Mouse (Mus musculus): Measurements from ENCODE around the gene Glipr2. TPM values are rescaled to one million over a fixed set of nuclear protein-coding genes. Genes with fewer than 3 reads are reported as not detected.
A peak's percentile ranks its signal among the peaks of the same experiment; 100 is the strongest.

The Glipr2 gene
- polyA plus RNA-seq, 1 experiment = 9.7 TPM

- no peak overlapping the region for H3K4me3 ChIP-seq (ENCODE audit: low read depth, low read length)
- TF ChIP-seq CTCF (IDR thresholded peaks at IDR 0.05; ENCODE audit: extremely low read depth, insufficient read length, insufficient replicate concordance, low read depth, low read length) (no peak), POLR2A (IDR thresholded peaks at IDR 0.05; ENCODE audit: low read depth, low read length) (no peak)
- no peak overlapping the region for H3K27ac ChIP-seq (ENCODE audit: insufficient read depth, low read depth, low read length)
- H3K27me3 ChIP-seq (ENCODE audit: control insufficient read depth, insufficient read depth, low read length) = no peaks in the 10 kb centered on the region
- 55% methylated on average over 4 of the region's 4 CpGs for WGBS
- peaks cover 14% of the 10 kb centered on the region for H3K4me1 ChIP-seq (ENCODE audit: control insufficient read depth, insufficient read depth, insufficient read length, low read length)
- H3K36me3 ChIP-seq (ENCODE audit: control insufficient read depth, insufficient read depth, low read length) = no peaks in the 10 kb centered on the region
Measured at GRCm38 (mm10) chr4:43936186-43936585, 21.0 kb upstream of the Glipr2 start.

GRCm38 (mm10) chr4:43936749-43937674 lies 20.2 kb upstream of the Glipr2 start:
- H3K4me3 ChIP-seq (ENCODE audit: low read depth, low read length) = no peak overlapping the region
- TF ChIP-seq POLR2A (IDR thresholded peaks at IDR 0.05; ENCODE audit: low read depth, low read length) (no peak), CTCF (IDR thresholded peaks at IDR 0.05; ENCODE audit: extremely low read depth, insufficient read length, insufficient replicate concordance, low read depth, low read length) (no peak)
- WGBS = 70% methylated on average over 14 of the region's 14 CpGs

GRCm38 (mm10) chr4:43941315-43941714 lies 15.9 kb upstream of the Glipr2 start:
- Histone ChIP-seq H3K4me3 (ENCODE audit: low read depth, low read length) (no peak overlapping the region), H3K27ac (ENCODE audit: insufficient read depth, low read depth, low read length) (no peak overlapping the region), H3K36me3 (ENCODE audit: control insufficient read depth, insufficient read depth, low read length) (no peaks in the 10 kb centered on the region), H3K27me3 (ENCODE audit: control insufficient read depth, insufficient read depth, low read length) (no peaks in the 10 kb centered on the region), H3K4me1 (ENCODE audit: control insufficient read depth, insufficient read depth, insufficient read length, low read length) (peaks cover 3% of the 10 kb centered on the region; the same call in 1 of the 2 replicates)
- TF ChIP-seq POLR2A (IDR thresholded peaks at IDR 0.05; ENCODE audit: low read depth, low read length) (no peak), CTCF (IDR thresholded peaks at IDR 0.05; ENCODE audit: extremely low read depth, insufficient read length, insufficient replicate concordance, low read depth, low read length) (no peak)
- WGBS = 90% methylated on average over 5 of the region's 5 CpGs

More at GRCm38 (mm10) chr4:43936749-43937674, 20.2 kb upstream of the Glipr2 start:
- no peaks in the 10 kb centered on the region for H3K36me3 ChIP-seq (ENCODE audit: control insufficient read depth, insufficient read depth, low read length)
- H3K27me3 ChIP-seq (ENCODE audit: control insufficient read depth, insufficient read depth, low read length) = no peaks in the 10 kb centered on the region
- H3K4me1 ChIP-seq (ENCODE audit: control insufficient read depth, insufficient read depth, insufficient read length, low read length) = peaks cover 14% of the 10 kb centered on the region
- no peak overlapping the region for H3K27ac ChIP-seq (ENCODE audit: insufficient read depth, low read depth, low read length)

GRCm38 (mm10) chr4:43942421-43942820 lies 14.8 kb upstream of the Glipr2 start:
- no peaks in the 10 kb centered on the region for H3K36me3 ChIP-seq (ENCODE audit: control insufficient read depth, insufficient read depth, low read length)
- no peak overlapping the region for H3K27ac ChIP-seq (ENCODE audit: insufficient read depth, low read depth, low read length)
- TF ChIP-seq CTCF (IDR thresholded peaks at IDR 0.05; ENCODE audit: extremely low read depth, insufficient read length, insufficient replicate concordance, low read depth, low read length) (no peak), POLR2A (IDR thresholded peaks at IDR 0.05; ENCODE audit: low read depth, low read length) (no peak)
- no peaks in the 10 kb centered on the region for H3K27me3 ChIP-seq (ENCODE audit: control insufficient read depth, insufficient read depth, low read length)
- no peak overlapping the region for H3K4me3 ChIP-seq (ENCODE audit: low read depth, low read length)
- 94% methylated on average over 8 of the region's 8 CpGs for WGBS
- H3K4me1 ChIP-seq (ENCODE audit: control insufficient read depth, insufficient read depth, insufficient read length, low read length) = no peaks in the 10 kb centered on the region

- TF ChIP-seq CTCF (IDR thresholded peaks at IDR 0.05; ENCODE audit: extremely low read depth, insufficient read length, insufficient replicate concordance, low read depth, low read length) (no peak), POLR2A (IDR thresholded peaks at IDR 0.05; ENCODE audit: low read depth, low read length) (no peak)
- H3K27me3 ChIP-seq (ENCODE audit: control insufficient read depth, insufficient read depth, low read length) = no peaks in the 10 kb centered on the region
- 96% methylated on average over 2 of the region's 2 CpGs for WGBS
Measured at GRCm38 (mm10) chr4:43947571-43947970, 9.6 kb upstream of the Glipr2 start.

GRCm38 (mm10) chr4:43957846-43958461 lies 753 bp downstream of the Glipr2 start:
- H3K27ac ChIP-seq (ENCODE audit: insufficient read depth, low read depth, low read length) = 0 out of 2 replicates have a peak overlapping the region, but pooled peaks have one; percentile 17
- WGBS = under 1% methylated on average over 26 of the region's 26 CpGs

More at GRCm38 (mm10) chr4:43947571-43947970, 9.6 kb upstream of the Glipr2 start:
- Histone ChIP-seq H3K27ac (ENCODE audit: insufficient read depth, low read depth, low read length) (no peak overlapping the region), H3K4me1 (ENCODE audit: control insufficient read depth, insufficient read depth, insufficient read length, low read length) (no peaks in the 10 kb centered on the region), H3K4me3 (ENCODE audit: low read depth, low read length) (no peak overlapping the region), H3K36me3 (ENCODE audit: control insufficient read depth, insufficient read depth, low read length) (no peaks in the 10 kb centered on the region)

More at GRCm38 (mm10) chr4:43957846-43958461, 753 bp downstream of the Glipr2 start:
- TF ChIP-seq CTCF (IDR thresholded peaks at IDR 0.05; ENCODE audit: extremely low read depth, insufficient read length, insufficient replicate concordance, low read depth, low read length) (no peak), POLR2A (IDR thresholded peaks at IDR 0.05; ENCODE audit: low read depth, low read length) (no peak)
- H3K27me3 ChIP-seq (ENCODE audit: control insufficient read depth, insufficient read depth, low read length) = no peaks in the 10 kb centered on the region
- H3K4me3 ChIP-seq (ENCODE audit: low read depth, low read length) = peak overlapping the region; percentile 82
- H3K4me1 ChIP-seq (ENCODE audit: control insufficient read depth, insufficient read depth, insufficient read length, low read length) = peaks cover 44% of the 10 kb centered on the region
- H3K36me3 ChIP-seq (ENCODE audit: control insufficient read depth, insufficient read depth, low read length) = no peaks in the 10 kb centered on the region

All from small intestine, adult 2 months (tissue).